Mouse (Mus musculus): ENCODE data around the gene Tarbp2.
A peak's percentile ranks its signal among the peaks of the same experiment; 100 is the strongest.

Tarbp2 gene

GRCm38 (mm10) chr15:102517976-102518858 is at the start of gene Tarbp2:
Gene Tarbp2 (plus strand): TSS chr15:102518192.
- DNase-seq (ENCODE audit: low spot score), result peak; percentile 100

- DNase-seq (ENCODE audit: low spot score), result no peak
These were observed 49.2 kb upstream of the Tarbp2 start for GRCm38 (mm10) chr15:102468675-102469370.

- DNase-seq (ENCODE audit: low spot score), result peak; percentile 97
These were observed 47.8 kb upstream of the Tarbp2 start, which contains the start of gene Pcbp2 for GRCm38 (mm10) chr15:102470183-102470604. Gene Pcbp2 (plus strand): TSS chr15:102470539.

- DNase-seq (ENCODE audit: low spot score), result peak; percentile 90
These were observed 47.2 kb upstream of the Tarbp2 start for GRCm38 (mm10) chr15:102470605-102471294.

- no peak for DNase-seq (ENCODE audit: low spot score)
These were observed 46.7 kb upstream of the Tarbp2 start for GRCm38 (mm10) chr15:102471295-102471645.

- DNase-seq (ENCODE audit: low spot score), result no peak
These were observed 46.3 kb upstream of the Tarbp2 start for GRCm38 (mm10) chr15:102471727-102472126.

- DNase-seq (ENCODE audit: low spot score), result no peak
These were observed 44.7 kb upstream of the Tarbp2 start for GRCm38 (mm10) chr15:102473246-102473645.

- no peak for DNase-seq (ENCODE audit: low spot score)
These were observed 43.5 kb upstream of the Tarbp2 start for GRCm38 (mm10) chr15:102474520-102474919.

- no peak for DNase-seq (ENCODE audit: low spot score)
These were observed 34.9 kb upstream of the Tarbp2 start for GRCm38 (mm10) chr15:102483136-102483535.

GRCm38 (mm10) chr15:102485853-102486252 is 32.1 kb upstream of the Tarbp2 start:
- no peak for DNase-seq (ENCODE audit: low spot score)

- DNase-seq (ENCODE audit: low spot score), result no peak
These were observed 30.3 kb upstream of the Tarbp2 start for GRCm38 (mm10) chr15:102487664-102488063.

- no peak for DNase-seq (ENCODE audit: low spot score)
These were observed 19.7 kb upstream of the Tarbp2 start for GRCm38 (mm10) chr15:102498322-102498721.

- no peak for DNase-seq (ENCODE audit: low spot score)
These were observed 18.6 kb upstream of the Tarbp2 start for GRCm38 (mm10) chr15:102499370-102499769.

GRCm38 (mm10) chr15:102499851-102500250 is 18.1 kb upstream of the Tarbp2 start:
- DNase-seq (ENCODE audit: low spot score), result no peak

- DNase-seq (ENCODE audit: low spot score), result no peak
These were observed 17.5 kb upstream of the Tarbp2 start for GRCm38 (mm10) chr15:102500479-102500878.

- no peak for DNase-seq (ENCODE audit: low spot score)
These were observed 16.7 kb upstream of the Tarbp2 start for GRCm38 (mm10) chr15:102501084-102501814.

GRCm38 (mm10) chr15:102502254-102502840 is 15.6 kb upstream of the Tarbp2 start:
- DNase-seq (ENCODE audit: low spot score), result peak; percentile 84

- DNase-seq (ENCODE audit: low spot score), result no peak
These were observed 14.5 kb upstream of the Tarbp2 start, which contains the start of gene Gm10337 for GRCm38 (mm10) chr15:102503447-102503846. Gene Gm10337 (plus strand): TSS chr15:102503722.

- no peak for DNase-seq (ENCODE audit: low spot score)
These were observed 13.8 kb upstream of the Tarbp2 start for GRCm38 (mm10) chr15:102503924-102504782.

- no peak for DNase-seq (ENCODE audit: low spot score)
These were observed 12.8 kb upstream of the Tarbp2 start for GRCm38 (mm10) chr15:102505073-102505769.

All from yolk sac, embryonic 10.5 days (tissue).